Mouse (Mus musculus): ENCODE results near the gene Pnpla8. TPM values are rescaled to one million over a fixed set of nuclear protein-coding genes. Genes with fewer than 3 reads are reported as not detected.
"Not testable (repeated sequence)": the region's sequence is repeated elsewhere in the genome, so short reads cannot be mapped to it uniquely, and the experiment has no call there.

Pnpla8 gene
- polyA plus RNA-seq, 1 experiment from 2014 or later = 77.4 TPM

DNA sequence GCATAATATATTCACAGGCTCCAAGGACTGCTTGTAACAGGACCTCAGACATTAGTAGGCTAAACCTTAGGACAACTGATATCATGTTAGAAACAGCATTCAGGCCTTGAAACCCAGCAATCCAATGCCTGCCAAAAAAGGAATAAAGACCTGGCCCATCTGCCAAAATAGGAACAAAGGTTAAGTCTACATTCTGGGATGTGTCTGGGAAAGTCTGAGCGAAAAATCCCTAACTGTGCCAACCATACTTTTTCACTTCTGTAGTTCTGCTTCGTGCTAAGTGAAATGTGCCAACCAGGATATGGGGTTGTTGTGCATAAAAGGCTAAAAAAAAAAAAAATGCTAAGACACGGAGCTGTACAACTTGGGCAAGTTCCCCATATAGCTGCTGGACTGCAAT lies 44.5 kb downstream of the Pnpla8 start:
- no peak overlapping the region for H3K4me2 ChIP-seq (replicated peaks; ENCODE audit: low read depth, low read length)
- no peaks in the 10 kb centered on the region for H3K27me3 ChIP-seq (ENCODE audit: control insufficient read depth, insufficient read depth, low read length)
- H3K27ac ChIP-seq (ENCODE audit: low read depth, low read length) = no peak overlapping the region
- no peak overlapping the region for H3K4me3 ChIP-seq (ENCODE audit: low read depth, low read length)
- H3K36me3 ChIP-seq (ENCODE audit: control insufficient read depth, insufficient read depth, low read length) = no peaks in the 10 kb centered on the region
- H3K9ac ChIP-seq (ENCODE audit: low read depth, low read length) = no peak overlapping the region
- no peaks in the 10 kb centered on the region for H3K4me1 ChIP-seq (replicated peaks; ENCODE audit: control insufficient read depth, insufficient read depth, low read length)
- DNase-seq (ENCODE audit: low spot score) = no peak
- ATAC-seq (ENCODE audit: low FRiP score) = no peak
- no peaks in the 10 kb centered on the region for H3K9me3 ChIP-seq (ENCODE audit: control insufficient read depth, low read length)
- WGBS = 88% methylated on average over 3 of the region's 3 CpGs

DNA sequence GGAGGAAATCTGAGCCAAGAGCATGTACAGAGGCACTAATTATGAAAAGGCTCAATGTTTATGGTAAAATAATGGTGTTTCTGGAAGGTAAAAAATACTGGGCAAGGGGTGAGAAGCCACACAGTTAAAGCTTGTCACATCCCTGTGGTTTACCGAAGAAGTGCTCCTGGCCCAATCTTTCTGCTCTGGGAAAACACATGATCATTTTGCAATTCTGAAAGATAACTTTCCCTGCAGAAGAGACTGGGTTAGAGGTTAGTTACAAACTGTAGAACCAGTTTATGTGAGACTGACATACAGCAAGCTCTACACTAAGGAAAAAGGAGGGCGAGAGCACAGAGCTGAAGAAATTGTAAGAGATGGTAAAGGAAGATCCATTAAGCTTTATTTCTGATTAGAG lies 46.0 kb downstream of the Pnpla8 start:
- ATAC-seq (ENCODE audit: low FRiP score) = no peak
- no peaks in the 10 kb centered on the region for H3K9me3 ChIP-seq (ENCODE audit: control insufficient read depth, low read length)
- 93% methylated on average over 2 of the region's 2 CpGs for WGBS
- no peak overlapping the region for H3K4me2 ChIP-seq (replicated peaks; ENCODE audit: low read depth, low read length)
- no peaks in the 10 kb centered on the region for H3K36me3 ChIP-seq (ENCODE audit: control insufficient read depth, insufficient read depth, low read length)
- no peak overlapping the region for H3K4me3 ChIP-seq (ENCODE audit: low read depth, low read length)
- no peaks in the 10 kb centered on the region for H3K27me3 ChIP-seq (ENCODE audit: control insufficient read depth, insufficient read depth, low read length)
- H3K4me1 ChIP-seq (replicated peaks; ENCODE audit: control insufficient read depth, insufficient read depth, low read length) = no peaks in the 10 kb centered on the region
- H3K9ac ChIP-seq (ENCODE audit: low read depth, low read length) = no peak overlapping the region
- no peak overlapping the region for H3K27ac ChIP-seq (ENCODE audit: low read depth, low read length)
- no peak for DNase-seq (ENCODE audit: low spot score)

DNA sequence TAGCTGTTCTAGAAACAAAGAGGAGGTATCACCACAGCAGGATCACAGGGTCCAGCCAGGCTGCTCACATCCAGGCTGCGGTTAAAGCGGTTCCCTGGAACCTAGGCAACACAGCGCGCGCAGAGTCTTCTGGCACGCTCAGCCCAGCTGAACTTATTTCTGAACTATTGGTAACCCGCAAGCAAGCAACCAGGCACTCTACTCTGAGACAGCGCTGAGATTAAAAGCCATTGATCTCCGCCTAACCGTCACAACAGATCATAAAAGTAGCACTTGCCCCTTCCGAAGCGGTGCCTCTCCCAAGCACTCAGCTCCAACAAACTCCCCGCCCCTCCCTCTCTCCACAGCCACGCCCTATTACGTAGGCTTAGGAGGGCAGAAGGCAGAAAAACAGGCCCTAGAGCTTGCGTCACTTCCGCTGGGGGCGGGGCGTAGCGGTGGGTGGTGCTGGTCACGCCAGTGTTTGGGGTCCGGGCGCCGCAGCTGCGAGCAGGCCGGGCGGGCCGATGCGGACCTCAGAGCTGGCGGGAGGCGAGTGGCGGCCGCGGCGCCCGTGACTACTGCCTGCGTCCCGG lies 47.6 kb downstream of the Pnpla8 start:
- no peaks in the 10 kb centered on the region for H3K27me3 ChIP-seq (ENCODE audit: control insufficient read depth, insufficient read depth, low read length)
- 0% methylated on average over 37 of the region's 38 CpGs for WGBS
- no peaks in the 10 kb centered on the region for H3K9me3 ChIP-seq (ENCODE audit: control insufficient read depth, low read length)
- peak; percentile 100 for ATAC-seq (ENCODE audit: low FRiP score)
- H3K4me3 ChIP-seq (ENCODE audit: low read depth, low read length) = peak overlapping the region; percentile 64
- H3K4me1 ChIP-seq (replicated peaks; ENCODE audit: control insufficient read depth, insufficient read depth, low read length) = no peaks in the 10 kb centered on the region
- peak overlapping the region; percentile 42 for H3K4me2 ChIP-seq (replicated peaks; ENCODE audit: low read depth, low read length)
- H3K27ac ChIP-seq (ENCODE audit: low read depth, low read length) = peak overlapping the region; percentile 90
- peak; percentile 100 for DNase-seq (ENCODE audit: low spot score)
- H3K9ac ChIP-seq (ENCODE audit: low read depth, low read length) = peak overlapping the region; percentile 57
- no peaks in the 10 kb centered on the region for H3K36me3 ChIP-seq (ENCODE audit: control insufficient read depth, insufficient read depth, low read length)

GRCm38 (mm10) chr12:44269311-44269831 lies 48.2 kb downstream of the Pnpla8 start:
- peak; percentile 95 for ATAC-seq (ENCODE audit: low FRiP score)
- Histone ChIP-seq H3K9me3 (ENCODE audit: control insufficient read depth, low read length) (no peaks in the 10 kb centered on the region), H3K4me3 (ENCODE audit: low read depth, low read length) (peak overlapping the region; percentile 64), H3K9ac (ENCODE audit: low read depth, low read length) (peak overlapping the region; percentile 57), H3K4me1 (replicated peaks; ENCODE audit: control insufficient read depth, insufficient read depth, low read length) (no peaks in the 10 kb centered on the region), H3K4me2 (replicated peaks; ENCODE audit: low read depth, low read length) (peak overlapping the region; percentile 42), H3K27ac (ENCODE audit: low read depth, low read length) (peak overlapping the region; percentile 90), H3K36me3 (ENCODE audit: control insufficient read depth, insufficient read depth, low read length) (no peaks in the 10 kb centered on the region), H3K27me3 (ENCODE audit: control insufficient read depth, insufficient read depth, low read length) (no peaks in the 10 kb centered on the region)
- under 1% methylated on average over 37 of the region's 46 CpGs for WGBS
- DNase-seq (ENCODE audit: low spot score) = peak; percentile 89

DNA sequence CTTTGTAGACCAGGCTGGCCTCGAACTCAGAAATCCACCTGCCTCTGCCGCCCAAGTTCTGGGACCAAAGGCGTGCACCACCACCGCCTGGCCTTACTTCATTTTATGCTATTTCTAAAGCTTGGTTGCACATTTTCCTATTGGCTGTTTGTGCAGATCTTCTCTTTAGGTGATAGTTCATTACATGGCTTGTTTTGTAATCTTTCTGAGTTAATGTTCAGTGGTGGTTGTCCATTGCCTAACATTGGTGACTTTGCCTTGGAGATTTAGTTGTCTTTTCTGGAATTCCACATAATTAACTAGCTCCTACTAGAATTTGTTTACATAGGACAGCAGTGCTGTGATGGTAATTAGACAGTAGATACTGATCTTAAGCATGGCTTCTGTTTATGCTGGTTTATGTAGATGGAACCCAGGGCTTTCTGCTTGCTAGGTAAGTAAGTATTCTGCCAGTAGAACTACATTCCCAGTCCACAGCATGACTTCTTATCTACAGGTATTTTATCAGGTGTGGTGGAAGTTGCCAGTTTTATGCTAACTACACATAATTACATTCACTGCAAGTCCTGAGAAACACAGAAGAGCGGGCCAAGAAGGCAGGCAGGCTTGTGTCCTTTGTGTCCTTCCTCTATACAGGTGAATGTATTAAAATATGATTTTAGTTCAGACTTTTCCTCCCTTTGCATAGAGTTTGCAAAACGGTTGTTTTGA lies 53.1 kb downstream of the Pnpla8 start:
- DNase-seq (ENCODE audit: low spot score) (no peak), ATAC-seq (ENCODE audit: low FRiP score) (no peak)
- H3K27ac ChIP-seq (ENCODE audit: low read depth, low read length) = no peak overlapping the region
- no peaks in the 10 kb centered on the region for H3K27me3 ChIP-seq (ENCODE audit: control insufficient read depth, insufficient read depth, low read length)
- H3K4me2 ChIP-seq (replicated peaks; ENCODE audit: low read depth, low read length) = no peak overlapping the region
- no peaks in the 10 kb centered on the region for H3K9me3 ChIP-seq (ENCODE audit: control insufficient read depth, low read length)
- H3K9ac ChIP-seq (ENCODE audit: low read depth, low read length) = no peak overlapping the region
- no peak overlapping the region for H3K4me3 ChIP-seq (ENCODE audit: low read depth, low read length)
- H3K4me1 ChIP-seq (replicated peaks; ENCODE audit: control insufficient read depth, insufficient read depth, low read length) = no peaks in the 10 kb centered on the region
- WGBS = 94% methylated on average over 6 of the region's 6 CpGs
- no peaks in the 10 kb centered on the region for H3K36me3 ChIP-seq (ENCODE audit: control insufficient read depth, insufficient read depth, low read length)

GRCm38 (mm10) chr12:44280147-44280546 lies 59.0 kb downstream of the Pnpla8 start:
- not testable (repeated sequence) for H3K27me3 ChIP-seq (ENCODE audit: control insufficient read depth, insufficient read depth, low read length); H3K4me2 ChIP-seq (replicated peaks; ENCODE audit: low read depth, low read length); H3K9me3 ChIP-seq (ENCODE audit: control insufficient read depth, low read length); H3K4me1 ChIP-seq (replicated peaks; ENCODE audit: control insufficient read depth, insufficient read depth, low read length); H3K4me3 ChIP-seq (ENCODE audit: low read depth, low read length); H3K9ac ChIP-seq (ENCODE audit: low read depth, low read length); DNase-seq (ENCODE audit: low spot score); H3K36me3 ChIP-seq (ENCODE audit: control insufficient read depth, insufficient read depth, low read length); ATAC-seq (ENCODE audit: low FRiP score); H3K27ac ChIP-seq (ENCODE audit: low read depth, low read length)
- 95% methylated on average over 2 of the region's 2 CpGs for WGBS

DNA sequence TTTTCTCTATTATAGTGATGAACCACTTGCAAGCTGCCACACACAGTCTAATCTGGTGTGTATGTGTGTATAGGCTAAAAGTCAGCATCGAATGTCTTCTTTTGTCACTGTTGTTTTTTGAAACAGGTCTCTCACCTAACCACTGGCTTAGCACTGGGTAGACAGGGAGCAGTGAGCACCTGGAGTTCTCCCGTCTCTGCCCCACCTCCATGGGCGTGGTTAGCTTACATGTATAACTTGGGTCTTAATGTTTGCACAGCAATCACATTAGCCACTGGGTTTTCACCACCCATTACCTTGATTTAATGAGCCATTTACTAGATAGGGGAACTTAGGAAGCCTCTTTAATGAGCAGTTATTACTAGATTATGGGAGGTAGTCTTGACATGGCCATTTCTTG lies 60.4 kb downstream of the Pnpla8 start:
- no peak overlapping the region for H3K9ac ChIP-seq (ENCODE audit: low read depth, low read length)
- no peaks in the 10 kb centered on the region for H3K4me1 ChIP-seq (replicated peaks; ENCODE audit: control insufficient read depth, insufficient read depth, low read length)
- H3K27ac ChIP-seq (ENCODE audit: low read depth, low read length) = no peak overlapping the region
- no peaks in the 10 kb centered on the region for H3K9me3 ChIP-seq (ENCODE audit: control insufficient read depth, low read length)
- no peak for DNase-seq (ENCODE audit: low spot score)
- no peak for ATAC-seq (ENCODE audit: low FRiP score)
- H3K27me3 ChIP-seq (ENCODE audit: control insufficient read depth, insufficient read depth, low read length) = no peaks in the 10 kb centered on the region
- 90% methylated on average over 3 of the region's 3 CpGs for whole genome bisulfite sequencing
- 0 out of 2 replicates have a peak, but pooled peaks cover 2% of the 10 kb centered on the region for H3K36me3 ChIP-seq (ENCODE audit: control insufficient read depth, insufficient read depth, low read length)
- no peak overlapping the region for H3K4me2 ChIP-seq (replicated peaks; ENCODE audit: low read depth, low read length)
- H3K4me3 ChIP-seq (ENCODE audit: low read depth, low read length) = no peak overlapping the region

- no peak for ATAC-seq (ENCODE audit: low FRiP score)
- 79% methylated on average over 9 of the region's 9 CpGs for WGBS
Measured at GRCm38 (mm10) chr12:44283378-44283777, 62.2 kb downstream of the Pnpla8 start.

GRCm38 (mm10) chr12:44286992-44287391 lies 65.8 kb downstream of the Pnpla8 start:
- Histone ChIP-seq H3K27me3 (ENCODE audit: control insufficient read depth, insufficient read depth, low read length) (no peaks in the 10 kb centered on the region), H3K27ac (ENCODE audit: low read depth, low read length) (no peak overlapping the region), H3K4me3 (ENCODE audit: low read depth, low read length) (no peak overlapping the region), H3K4me2 (replicated peaks; ENCODE audit: low read depth, low read length) (no peak overlapping the region), H3K4me1 (replicated peaks; ENCODE audit: control insufficient read depth, insufficient read depth, low read length) (no peaks in the 10 kb centered on the region), H3K9ac (ENCODE audit: low read depth, low read length) (no peak overlapping the region), H3K9me3 (ENCODE audit: control insufficient read depth, low read length) (no peaks in the 10 kb centered on the region), H3K36me3 (ENCODE audit: control insufficient read depth, insufficient read depth, low read length) (0 out of 2 replicates have a peak, but pooled peaks cover 2% of the 10 kb centered on the region)
- ATAC-seq (ENCODE audit: low FRiP score) = no peak
- DNase-seq (ENCODE audit: low spot score) = no peak
- 94% methylated on average over 8 of the region's 8 CpGs for WGBS

More at GRCm38 (mm10) chr12:44283378-44283777, 62.2 kb downstream of the Pnpla8 start:
- H3K36me3 ChIP-seq (ENCODE audit: control insufficient read depth, insufficient read depth, low read length) = 0 out of 2 replicates have a peak, but pooled peaks cover 2% of the 10 kb centered on the region
- no peaks in the 10 kb centered on the region for H3K4me1 ChIP-seq (replicated peaks; ENCODE audit: control insufficient read depth, insufficient read depth, low read length)
- H3K27me3 ChIP-seq (ENCODE audit: control insufficient read depth, insufficient read depth, low read length) = no peaks in the 10 kb centered on the region
- no peak overlapping the region for H3K9ac ChIP-seq (ENCODE audit: low read depth, low read length)
- DNase-seq (ENCODE audit: low spot score) = no peak
- no peak overlapping the region for H3K27ac ChIP-seq (ENCODE audit: low read depth, low read length)
- H3K4me3 ChIP-seq (ENCODE audit: low read depth, low read length) = no peak overlapping the region
- no peak overlapping the region for H3K4me2 ChIP-seq (replicated peaks; ENCODE audit: low read depth, low read length)
- H3K9me3 ChIP-seq (ENCODE audit: control insufficient read depth, low read length) = no peaks in the 10 kb centered on the region

All from hindbrain, embryonic 11.5 days (tissue).